Comparison of ENCODE assay signal across 9 mouse cellular contexts in the genomic region with DNA sequence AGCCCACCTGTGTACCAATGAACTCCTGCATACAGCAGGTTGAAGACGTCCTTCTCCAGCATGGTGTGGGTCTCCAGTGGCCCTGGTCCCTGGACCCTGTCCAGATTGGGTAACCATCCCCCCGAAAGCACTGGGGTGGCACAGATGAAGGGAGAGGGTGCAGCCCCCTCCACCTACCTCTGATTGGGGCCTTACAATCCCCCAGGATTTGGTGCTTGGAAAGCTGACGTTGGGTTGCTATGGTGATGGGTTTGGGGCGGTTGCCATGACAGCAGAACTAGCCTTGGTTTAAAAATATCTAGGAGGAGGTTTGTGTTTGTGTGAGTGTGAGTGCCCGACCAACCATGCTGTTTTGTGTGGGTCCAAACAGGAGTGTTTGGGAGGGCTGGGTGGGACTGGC. TPM values are rescaled to one million over a fixed set of nuclear protein-coding genes. Genes with fewer than 3 reads are reported as not detected.
A peak's percentile ranks its signal among the peaks of the same experiment; 100 is the strongest.
DNase-seq lines count a peak whose midpoint lies in the region; ATAC-seq and TF ChIP-seq lines count a peak whose summit lies in the region.
"Had no signal": no experiment of that assay in that cellular context is flagged by ENCODE, and none has a peak within 500 bp of the region (broad histone marks: within the 10 kb centered on the region; RNA-seq: fewer than 3 reads in every experiment).

No protein-coding gene starts in this region.

- peaks cover 2% of the 10 kb centered on the region; the same call in 1 of the 2 replicates for H3K27me3 ChIP-seq in forebrain, embryonic 12.5 days
- no peaks in the 10 kb centered on the region for H3K27me3 ChIP-seq in midbrain, embryonic 15.5 days (replicated peaks)
- peaks cover 49% of the 10 kb centered on the region for H3K27me3 ChIP-seq in liver, postnatal 0 days (ENCODE audit: insufficient read depth, low read length)

- ATAC-seq in forebrain, embryonic 12.5 days (ENCODE audit: low FRiP score): no peak
- peak; percentile 19 for ATAC-seq in midbrain, embryonic 15.5 days (replicated peaks)
- ATAC-seq in liver, postnatal 0 days: no peak

- DNase-seq in R1 (ENCODE audit: low read depth, low spot score): peak; percentile 44
- peak; percentile 89 to 91 for DNase-seq in layer of hippocampus, adult 8-10 months (ENCODE audit: low spot score in 2 of 2)
- no peak for DNase-seq in urinary bladder, adult 2 months (ENCODE audit: low spot score)
- DNase-seq in liver, postnatal 0 days: no peak
- no peak for DNase-seq in spleen, postnatal 14 days (ENCODE audit: low spot score in 2 of 2)
- no peak for DNase-seq in kidney, postnatal 4 days

- no peak overlapping the region for H3K4me3 ChIP-seq in forebrain, embryonic 12.5 days (replicated peaks)
- H3K4me3 ChIP-seq in midbrain, embryonic 15.5 days: peak overlapping the region; percentile 75
- H3K4me3 ChIP-seq in liver, postnatal 0 days (ENCODE audit: low read depth, low read length): no peak overlapping the region

- H3K4me1 ChIP-seq in forebrain, embryonic 12.5 days: peaks cover 59% of the 10 kb centered on the region
- peaks cover 53% of the 10 kb centered on the region for H3K4me1 ChIP-seq in midbrain, embryonic 15.5 days
- H3K4me1 ChIP-seq in liver, postnatal 0 days (ENCODE audit: insufficient read depth): peaks cover 6% of the 10 kb centered on the region; the same call in 1 of the 2 replicates

- no peaks in the 10 kb centered on the region for H3K9me3 ChIP-seq in forebrain, embryonic 12.5 days
- no peaks in the 10 kb centered on the region for H3K9me3 ChIP-seq in midbrain, embryonic 15.5 days
- no peaks in the 10 kb centered on the region for H3K9me3 ChIP-seq in liver, postnatal 0 days (ENCODE audit: low read length)

- no peak overlapping the region for H3K9ac ChIP-seq in forebrain, embryonic 12.5 days
- H3K9ac ChIP-seq in midbrain, embryonic 15.5 days: 0 out of 2 replicates have a peak overlapping the region, but pooled peaks have one; percentile 24
- no peak overlapping the region for H3K9ac ChIP-seq in liver, postnatal 0 days (replicated peaks)

- peak overlapping the region; percentile 94 for H3K27ac ChIP-seq in forebrain, embryonic 12.5 days
- H3K27ac ChIP-seq in midbrain, embryonic 15.5 days: peak overlapping the region; percentile 97
- H3K27ac ChIP-seq in liver, postnatal 0 days (ENCODE audit: low read depth): no peak overlapping the region

- no peak for TF ChIP-seq CTCF in liver, postnatal 0 days (IDR thresholded peaks at IDR 0.05; ENCODE audit: low read depth)

- 31% methylated on average over 5 of the region's 5 CpGs for WGBS in forebrain, embryonic 12.5 days
- WGBS in midbrain, embryonic 15.5 days: 9% methylated on average over 5 of the region's 5 CpGs
- WGBS in liver, postnatal 0 days (ENCODE audit: insufficient replicate concordance): 42% methylated on average over 5 of the region's 5 CpGs

- no peak for TF ChIP-seq EP300 in liver, postnatal 0 days (IDR thresholded peaks at IDR 0.05; ENCODE audit: low read depth)

- no peaks in the 10 kb centered on the region for H3K36me3 ChIP-seq in forebrain, embryonic 12.5 days (replicated peaks)
- no peaks in the 10 kb centered on the region for H3K36me3 ChIP-seq in midbrain, embryonic 15.5 days (replicated peaks)
- H3K36me3 ChIP-seq in liver, postnatal 0 days (replicated peaks; ENCODE audit: insufficient read depth, low read length): no peaks in the 10 kb centered on the region

- peak overlapping the region; percentile 36 for H3K4me2 ChIP-seq in forebrain, embryonic 12.5 days
- peak overlapping the region; percentile 74 for H3K4me2 ChIP-seq in midbrain, embryonic 15.5 days
- no peak overlapping the region for H3K4me2 ChIP-seq in liver, postnatal 0 days (ENCODE audit: low read depth, low read length)
- H3K4me2 ChIP-seq: liver, embryonic 11.5 days had no signal

RNA-seq across cellular contexts. Expression of gene Nova2, which starts 2.9 kb away (rescaled TPM):
- polyA plus RNA-seq in forebrain, embryonic 12.5 days (2016; fragmentation: Nextera tagmentation; extraction: Ambion mirVana): 10.8 and 11.3 TPM in 2 replicates
- 10 to 100 TPM; 71.3 to 76.7 (median 74.6) TPM for total RNA-seq in layer of hippocampus, adult 8-10 months (2022)
- 15.2 and 15.9 TPM in 2 replicates for polyA plus RNA-seq in midbrain, embryonic 15.5 days (2015; fragmentation: Nextera tagmentation; extraction: Ambion mirVana)
- polyA plus RNA-seq in urinary bladder, adult 2 months (2012; rRNA removed): 0.48 and 1.0 TPM in 2 replicates
- 0.08 and 0.12 TPM in 2 replicates for polyA plus RNA-seq in liver, postnatal 0 days (2015; fragmentation: Nextera tagmentation; extraction: Ambion mirVana)

RNA-seq across cellular contexts. Expression of gene Ccdc61, which starts 12.6 kb away (rescaled TPM):
- 39.7 and 41.0 TPM in 2 replicates for polyA plus RNA-seq in forebrain, embryonic 12.5 days (2016; fragmentation: Nextera tagmentation; extraction: Ambion mirVana)
- total RNA-seq in layer of hippocampus, adult 8-10 months (2022): 10 to 100 TPM in 2 of 4 experiments, 1 to 10 TPM in 2; 9.4 to 14.3 (median 11.4) TPM
- polyA plus RNA-seq in midbrain, embryonic 15.5 days (2015; fragmentation: Nextera tagmentation; extraction: Ambion mirVana): 24.6 and 25.8 TPM in 2 replicates
- polyA plus RNA-seq in urinary bladder, adult 2 months (2012; rRNA removed): 26.9 and 31.4 TPM in 2 replicates
- 5.6 and 7.5 TPM in 2 replicates for polyA plus RNA-seq in liver, postnatal 0 days (2015; fragmentation: Nextera tagmentation; extraction: Ambion mirVana)

RNA-seq across cellular contexts. Expression of gene Pglyrp1, which starts 51.7 kb away (rescaled TPM):
- 1.8 and 3.1 TPM in 2 replicates for polyA plus RNA-seq in forebrain, embryonic 12.5 days (2016; fragmentation: Nextera tagmentation; extraction: Ambion mirVana)
- 10 to 100 TPM; 11.2 to 15.5 (median 13.4) TPM for total RNA-seq in layer of hippocampus, adult 8-10 months (2022)
- polyA plus RNA-seq in midbrain, embryonic 15.5 days (2015; fragmentation: Nextera tagmentation; extraction: Ambion mirVana): 27.0 and 27.3 TPM in 2 replicates
- 3.3 and 3.5 TPM in 2 replicates for polyA plus RNA-seq in urinary bladder, adult 2 months (2012; rRNA removed)
- polyA plus RNA-seq in liver, postnatal 0 days (2015; fragmentation: Nextera tagmentation; extraction: Ambion mirVana): 118 and 119 TPM in 2 replicates

Comparison
In these comparisons a context has a peak if more than half of its experiments do, and no peak if none do; other contexts are left out.
1. DNase-seq: peak in R1 (single experiment) and layer of hippocampus, adult 8-10 months (2 of 2); none in urinary bladder, adult 2 months (single experiment), liver, postnatal 0 days (single experiment), spleen, postnatal 14 days (0 of 2) and kidney, postnatal 4 days (0 of 2).